Mouse (Mus musculus) CD4-positive, CD25-positive, alpha-beta regulatory T cell, adult 4 months (primary cell): ENCODE data around the gene Flad1. TPM values are rescaled to one million over a fixed set of nuclear protein-coding genes. Genes with fewer than 3 reads are reported as not detected.

Source experiments
- ATAC-seq: one replicate; pipeline ENCODE4 v1.8.0; 2017
- polyA plus RNA-seq, 2 experiments: library from polyadenylated mRNA; unstranded; fragments of 100-300 nt; shearing (Covaris generic); gene quantifications; one replicate each; pipeline ENCODE4 v1.2.1; 2017

Gene Flad1
- polyA plus RNA-seq, 2 experiments from 2014 or later: 52.2 to 71.7 TPM

- no peak for ATAC-seq
These were observed 30.4 kb downstream of the Flad1 start for GRCm38 (mm10) chr3:89381233-89381632.

- no peak for ATAC-seq
These were observed 31.0 kb downstream of the Flad1 start for GRCm38 (mm10) chr3:89380711-89381110.

GRCm38 (mm10) chr3:89380291-89380690 lies 31.4 kb downstream of the Flad1 start:
- ATAC-seq: no peak

- ATAC-seq: no peak
These were observed 32.1 kb downstream of the Flad1 start for GRCm38 (mm10) chr3:89379388-89380131.

- peak; percentile 43 for ATAC-seq
These were observed 33.1 kb downstream of the Flad1 start for GRCm38 (mm10) chr3:89378394-89379067.

- no peak for ATAC-seq
These were observed 33.8 kb downstream of the Flad1 start for GRCm38 (mm10) chr3:89377831-89378230.

GRCm38 (mm10) chr3:89373581-89374231 lies 38.0 kb downstream of the Flad1 start:
- no peak for ATAC-seq

- ATAC-seq: no peak
These were observed 44.3 kb downstream of the Flad1 start for GRCm38 (mm10) chr3:89367338-89367737.

GRCm38 (mm10) chr3:89365486-89366414 lies 45.9 kb downstream of the Flad1 start:
- no peak for ATAC-seq

- ATAC-seq: no peak
These were observed 46.6 kb downstream of the Flad1 start, which contains the start of gene Dcst1 for GRCm38 (mm10) chr3:89365153-89365485. Gene Dcst1 (minus strand): TSS chr3:89365253.

- ATAC-seq: no peak
These were observed 47.0 kb downstream of the Flad1 start for GRCm38 (mm10) chr3:89364631-89365030.

GRCm38 (mm10) chr3:89361675-89362074 lies 50.0 kb downstream of the Flad1 start, which contains the start of gene Dcst2:
Gene Dcst2 (plus strand): TSS chr3:89361975.
- no peak for ATAC-seq

GRCm38 (mm10) chr3:89360237-89360636 lies 51.4 kb downstream of the Flad1 start:
- no peak for ATAC-seq

- no peak for ATAC-seq
These were observed 52.0 kb downstream of the Flad1 start for GRCm38 (mm10) chr3:89359630-89360029.

GRCm38 (mm10) chr3:89356029-89356428 lies 55.6 kb downstream of the Flad1 start:
- no peak for ATAC-seq

GRCm38 (mm10) chr3:89355512-89355902 lies 56.2 kb downstream of the Flad1 start:
- no peak for ATAC-seq

- ATAC-seq: peak; percentile 42
These were observed 56.7 kb downstream of the Flad1 start for GRCm38 (mm10) chr3:89354816-89355511.

GRCm38 (mm10) chr3:89351271-89351670 lies 60.4 kb downstream of the Flad1 start:
- ATAC-seq: no peak
